Mouse (Mus musculus) kidney, embryonic 15.5 days (tissue): ENCODE measurements around the gene Zmym2. TPM values are rescaled to one million over a fixed set of nuclear protein-coding genes. Genes with fewer than 3 reads are reported as not detected.

Experiments
- ATAC-seq: fragments of 200-750 bp; cut with Nextera tagmentation; replicated peaks from 2 replicates; pipeline ENCODE4 v1.8.0; 2017; ENCODE audit warnings: moderate TSS enrichment; ENCODE audit not compliant: low FRiP score
- H3K27ac ChIP-seq: fragments of 300-500 bp; sonication (generic); 2 replicates; pipeline ENCODE4 v1.5.1; 2015; ENCODE audit warnings: mild to moderate bottlenecking, inconsistent platforms
- H3K27me3 ChIP-seq: fragments of 300-500 bp; sonication (generic); 2 replicates; pipeline ENCODE4 v1.6.1; 2015; ENCODE audit warnings: inconsistent platforms
- H3K36me3 ChIP-seq: fragments of 300-500 bp; sonication (generic); 2 replicates; pipeline ENCODE4 v1.6.1; 2015; ENCODE audit warnings: inconsistent platforms
- H3K4me1 ChIP-seq: fragments of 300-500 bp; sonication (generic); 2 replicates; pipeline ENCODE4 v1.6.1; 2015; ENCODE audit warnings: inconsistent platforms
- H3K4me2 ChIP-seq: fragments of 300-500 bp; sonication (generic); 2 replicates; pipeline ENCODE4 v1.6.1; 2015; ENCODE audit warnings: moderate library complexity, mild to moderate bottlenecking, inconsistent platforms
- H3K4me3 ChIP-seq: fragments of 300-500 bp; sonication (generic); replicated peaks from 2 replicates; pipeline ENCODE4 v1.5.1; 2015; ENCODE audit warnings: mild to moderate bottlenecking, inconsistent platforms
- H3K9ac ChIP-seq: fragments of 300-500 bp; sonication (generic); 2 replicates; pipeline ENCODE4 v1.6.1; 2015; ENCODE audit warnings: mild to moderate bottlenecking, inconsistent platforms
- H3K9me3 ChIP-seq: fragments of 300-500 bp; sonication (generic); replicated peaks from 2 replicates; pipeline ENCODE4 v1.6.1; 2016; ENCODE audit warnings: inconsistent platforms
- WGBS: fragments of 180-500 bp; shearing (Covaris S2); methylation state at CpG from one replicate; pipeline ENCODE4 v1.1.7; 2015; ENCODE audit warnings: mixed read lengths; 5-methylcytosine and 5-hydroxymethylcytosine counted together
- polyA plus RNA-seq: library from polyadenylated mRNA; unstranded; fragments of >200 nt; fragmentation: Nextera tagmentation; extraction: Ambion mirVana; gene quantifications from 2 replicates; pipeline ENCODE4 v1.2.1, GENCODE M21; 2015

The Zmym2 gene
- polyA plus RNA-seq, 1 experiment from 2014 or later, result 47.3 TPM

DNA sequence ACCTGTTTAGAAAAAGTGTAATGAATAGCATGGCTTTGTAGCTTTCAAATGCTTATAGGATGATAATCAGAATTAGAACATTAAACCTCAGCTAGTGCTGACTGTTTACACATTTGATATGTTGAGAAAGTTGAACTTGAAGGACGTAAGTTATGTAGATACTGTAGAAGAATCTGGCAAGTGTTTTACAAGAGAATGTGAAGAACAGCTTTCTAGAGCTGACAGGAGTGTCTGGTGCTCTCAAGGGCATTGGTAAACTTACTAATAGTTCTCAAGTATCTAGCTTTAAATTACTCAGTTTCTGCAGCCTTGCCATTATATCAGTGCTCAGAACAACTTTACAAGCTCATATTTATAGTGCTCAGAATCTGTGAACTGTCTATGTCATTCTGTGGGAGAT lies 53.5 kb downstream of the Zmym2 start:
- 90% methylated on average over 1 of the region's 1 CpGs for WGBS
- Histone ChIP-seq H3K27me3 (no peaks in the 10 kb centered on the region), H3K4me1 (no peaks in the 10 kb centered on the region), H3K4me3 (no peak overlapping the region), H3K9me3 (no peaks in the 10 kb centered on the region), H3K4me2 (no peak overlapping the region), H3K27ac (no peak overlapping the region), H3K9ac (no peak overlapping the region), H3K36me3 (peaks cover 67% of the 10 kb centered on the region)
- no peak for ATAC-seq

DNA sequence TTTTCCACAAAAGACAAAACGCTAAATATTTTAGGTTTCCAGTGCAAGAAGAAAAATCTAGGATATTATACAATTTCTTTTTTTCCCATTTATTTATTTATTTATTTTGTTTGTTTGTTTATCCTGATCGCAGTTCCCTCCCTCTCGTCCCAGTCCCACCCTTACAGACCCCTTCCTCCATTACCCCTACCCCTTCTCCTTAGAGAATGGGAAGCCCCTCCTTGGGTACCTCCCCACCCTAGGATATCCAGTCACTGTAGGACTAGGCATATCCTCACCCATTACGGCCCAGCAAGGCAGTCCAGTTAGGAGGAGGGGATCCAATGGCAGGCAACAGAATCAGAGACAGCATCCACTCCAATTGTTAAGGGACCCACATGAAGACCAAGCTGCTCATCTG lies 66.5 kb downstream of the Zmym2 start:
- no peak for ATAC-seq
- Histone ChIP-seq H3K4me1 (no peaks in the 10 kb centered on the region), H3K36me3 (peaks cover 74% of the 10 kb centered on the region), H3K27me3 (no peaks in the 10 kb centered on the region), H3K4me2 (no peak overlapping the region), H3K9me3 (no peaks in the 10 kb centered on the region), H3K9ac (no peak overlapping the region), H3K4me3 (no peak overlapping the region), H3K27ac (no peak overlapping the region)
- 96% methylated on average over 4 of the region's 4 CpGs for WGBS

DNA sequence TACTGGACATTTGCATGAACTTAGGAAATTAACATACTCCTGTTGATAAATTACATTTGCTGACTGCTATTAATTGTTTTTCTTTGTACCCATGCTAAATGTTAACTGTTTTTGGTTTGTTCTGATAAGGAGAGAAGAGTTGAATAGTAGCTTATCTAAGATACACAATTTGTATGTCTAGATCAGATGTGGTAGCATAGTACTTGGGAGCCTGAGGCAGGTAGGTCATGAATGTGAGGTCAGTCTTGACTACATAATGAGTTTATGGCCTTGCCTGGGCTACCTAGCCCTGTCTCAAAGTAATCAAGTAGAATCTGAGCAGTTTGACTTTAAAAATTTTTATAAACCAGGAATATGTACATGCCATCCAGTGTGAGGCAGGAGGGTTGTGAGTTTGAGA lies 67.9 kb downstream of the Zmym2 start:
- no peak overlapping the region for H3K9ac ChIP-seq
- H3K27me3 ChIP-seq, result no peaks in the 10 kb centered on the region
- H3K4me3 ChIP-seq, result no peak overlapping the region
- H3K36me3 ChIP-seq, result peaks cover 72% of the 10 kb centered on the region
- H3K4me2 ChIP-seq, result no peak overlapping the region
- H3K4me1 ChIP-seq, result no peaks in the 10 kb centered on the region
- ATAC-seq, result no peak
- no peak overlapping the region for H3K27ac ChIP-seq
- H3K9me3 ChIP-seq, result no peaks in the 10 kb centered on the region

DNA sequence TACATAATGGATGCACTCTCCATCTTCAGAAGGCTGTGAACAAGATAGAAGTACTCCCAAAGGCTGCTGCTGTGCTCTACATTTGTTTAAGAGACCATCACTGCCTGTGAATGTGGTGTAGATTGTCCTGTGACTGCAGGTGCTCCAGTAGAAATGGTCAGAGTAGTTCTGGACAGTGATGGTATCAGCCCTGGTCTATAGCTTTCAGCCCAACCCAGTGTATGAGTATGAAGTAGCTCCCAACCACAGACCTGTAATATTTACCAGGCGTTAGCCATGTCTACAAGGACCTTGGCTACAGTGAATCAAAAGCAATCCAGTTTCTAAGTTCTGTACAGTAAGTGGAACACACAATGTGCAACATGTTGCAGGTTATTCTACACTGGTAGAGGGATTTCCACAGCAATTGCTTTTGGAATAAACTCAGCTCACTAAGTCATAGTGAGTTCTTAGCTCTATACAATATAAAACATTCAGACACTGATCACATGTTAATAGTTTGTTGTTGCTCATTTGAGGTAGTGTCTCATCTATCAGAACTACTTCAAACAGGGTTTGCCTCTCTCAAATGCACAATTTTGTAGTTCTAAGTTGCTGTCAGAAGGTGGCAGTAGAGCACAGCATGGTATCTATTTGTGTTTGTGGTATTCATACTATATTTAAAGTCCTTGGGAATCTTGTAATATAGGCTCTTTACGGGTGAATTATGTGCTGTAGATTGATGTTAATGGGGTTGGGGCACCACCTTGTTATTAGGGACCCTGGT lies 77.7 kb downstream of the Zmym2 start:
- Histone ChIP-seq H3K27me3 (no peaks in the 10 kb centered on the region), H3K9ac (no peak overlapping the region), H3K4me3 (no peak overlapping the region), H3K4me1 (no peaks in the 10 kb centered on the region), H3K27ac (no peak overlapping the region), H3K9me3 (no peaks in the 10 kb centered on the region), H3K36me3 (peaks cover 41% of the 10 kb centered on the region), H3K4me2 (no peak overlapping the region)
- WGBS, result 64% methylated on average over 2 of the region's 2 CpGs
- no peak for ATAC-seq

DNA sequence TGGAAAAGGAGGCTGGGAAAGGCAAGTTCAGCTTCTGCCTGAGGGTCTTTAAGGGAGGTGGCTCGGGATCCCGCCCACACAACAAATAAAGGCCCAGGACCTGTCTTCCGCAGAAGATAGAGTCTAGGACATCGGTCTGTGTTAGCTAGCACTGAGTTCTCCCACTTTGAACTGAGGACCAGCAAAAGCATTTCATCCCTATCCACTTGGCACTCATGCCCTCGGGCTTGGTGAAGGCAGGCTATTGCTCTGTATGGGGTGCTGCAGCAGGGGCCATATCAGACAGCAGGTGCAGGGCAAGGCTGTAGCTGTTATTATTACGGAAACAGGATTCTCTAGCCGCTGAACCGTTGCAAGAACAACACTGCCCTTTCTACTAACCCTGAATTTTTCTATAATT lies 83.2 kb downstream of the Zmym2 start:
- no peaks in the 10 kb centered on the region for H3K36me3 ChIP-seq
- 58% methylated on average over 8 of the region's 8 CpGs for WGBS
- no peaks in the 10 kb centered on the region for H3K9me3 ChIP-seq
- H3K4me3 ChIP-seq, result no peak overlapping the region
- no peak overlapping the region for H3K4me2 ChIP-seq
- H3K27me3 ChIP-seq, result no peaks in the 10 kb centered on the region
- H3K9ac ChIP-seq, result no peak overlapping the region
- H3K4me1 ChIP-seq, result peaks cover 8% of the 10 kb centered on the region
- H3K27ac ChIP-seq, result no peak overlapping the region
- peak; percentile 62 for ATAC-seq

DNA sequence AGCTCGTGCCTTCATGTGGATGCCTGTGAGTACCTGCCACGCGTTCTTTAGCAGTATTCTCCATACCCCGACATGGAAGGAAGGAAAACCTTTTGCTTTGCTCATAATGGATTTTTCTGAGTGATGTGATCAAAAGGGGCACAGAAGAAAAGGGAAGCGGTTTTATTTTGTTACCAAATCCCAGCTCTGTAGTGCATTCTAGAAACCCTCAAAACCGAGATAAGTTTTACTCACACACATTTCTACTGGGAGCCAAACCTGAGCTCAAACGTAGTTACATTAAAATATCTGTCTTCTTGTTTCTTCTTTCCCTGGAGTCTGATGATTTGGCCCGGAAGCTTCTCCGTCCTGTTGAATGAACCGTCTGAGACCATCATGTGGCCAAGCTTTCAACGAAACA lies 83.7 kb downstream of the Zmym2 start:
- no peak overlapping the region for H3K27ac ChIP-seq
- no peak overlapping the region for H3K4me3 ChIP-seq
- H3K4me2 ChIP-seq, result no peak overlapping the region
- peaks cover 8% of the 10 kb centered on the region for H3K4me1 ChIP-seq
- H3K36me3 ChIP-seq, result no peaks in the 10 kb centered on the region
- no peak overlapping the region for H3K9ac ChIP-seq
- no peaks in the 10 kb centered on the region for H3K27me3 ChIP-seq
- no peaks in the 10 kb centered on the region for H3K9me3 ChIP-seq
- ATAC-seq, result no peak
- 74% methylated on average over 11 of the region's 11 CpGs for WGBS

DNA sequence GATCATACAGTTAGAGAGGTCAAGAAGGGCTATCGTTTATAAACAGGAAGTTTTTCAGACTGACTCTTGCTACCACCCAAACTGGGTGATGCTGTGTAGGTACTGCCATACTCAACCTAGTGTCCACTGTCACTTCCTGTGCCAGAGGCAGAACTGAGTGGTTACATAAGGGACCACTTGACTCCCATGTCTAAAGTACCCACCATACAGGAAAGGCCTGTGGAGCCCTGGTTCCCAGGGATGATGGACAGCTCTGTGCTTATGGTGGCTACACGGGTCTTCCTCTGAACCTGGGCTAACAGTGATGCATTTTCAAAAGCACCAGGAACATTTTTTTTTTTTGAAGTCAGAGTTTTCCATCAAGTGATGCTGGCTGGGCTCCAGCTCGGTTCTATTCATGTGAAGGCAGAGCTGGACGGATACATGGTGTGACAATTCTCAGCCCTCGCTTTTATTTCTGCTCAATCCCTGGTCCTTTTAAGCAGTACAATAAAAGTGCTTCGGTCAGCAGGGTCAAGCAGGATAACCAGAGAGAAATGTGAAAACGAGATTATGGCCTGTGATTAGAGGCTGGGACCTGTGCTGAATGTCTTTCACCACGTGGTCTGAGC lies 91.7 kb downstream of the Zmym2 start:
- Histone ChIP-seq H3K9me3 (no peaks in the 10 kb centered on the region), H3K27me3 (no peaks in the 10 kb centered on the region), H3K4me2 (no peak overlapping the region), H3K4me3 (no peak overlapping the region), H3K36me3 (no peaks in the 10 kb centered on the region), H3K27ac (no peak overlapping the region), H3K9ac (no peak overlapping the region), H3K4me1 (no peaks in the 10 kb centered on the region)
- no peak for ATAC-seq
- 50% methylated on average over 8 of the region's 8 CpGs for WGBS

DNA sequence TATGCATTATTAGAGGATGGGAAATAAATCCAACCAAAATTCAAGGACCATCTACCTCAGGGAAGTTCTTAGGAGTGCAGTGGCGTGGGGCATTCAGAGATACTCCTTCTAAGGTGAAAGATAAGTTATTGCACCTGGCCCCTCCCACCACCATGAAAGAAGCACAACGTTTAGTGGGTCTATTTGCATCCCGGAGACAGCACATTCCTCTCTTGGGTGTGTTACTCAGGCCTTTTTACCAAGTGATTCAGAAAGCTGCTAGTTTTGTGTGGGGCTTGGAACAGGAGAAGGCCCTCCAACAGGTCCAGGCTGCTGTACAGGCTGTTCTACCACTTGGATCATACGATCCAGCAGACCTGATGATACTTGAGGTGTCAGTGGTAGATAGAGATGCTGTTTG lies 102.2 kb downstream of the Zmym2 start:
- Histone ChIP-seq H3K27ac (no peak overlapping the region), H3K9ac (no peak overlapping the region), H3K4me2 (no peak overlapping the region), H3K4me3 (no peak overlapping the region), H3K9me3 (no peaks in the 10 kb centered on the region), H3K27me3 (no peaks in the 10 kb centered on the region), H3K4me1 (no peaks in the 10 kb centered on the region), H3K36me3 (no peaks in the 10 kb centered on the region)
- 71% methylated on average over 4 of the region's 4 CpGs for WGBS
- no peak for ATAC-seq

Other genes with a start within 250 kb of the Zmym2 start
- 34.7 and 36.5 TPM in 2 replicates for gene Mphosph8, start 218.4 kb upstream of the Zmym2 start, polyA plus RNA-seq
- gene Pspc1, start 108.3 kb upstream of the Zmym2 start, polyA plus RNA-seq, result 36.1 and 39.7 TPM in 2 replicates
- 32.5 and 33.5 TPM in 2 replicates for gene Zmym5, start 74.9 kb upstream of the Zmym2 start, polyA plus RNA-seq
- 13.1 and 15.1 TPM in 2 replicates for gene Gja3, start 171.4 kb downstream of the Zmym2 start, polyA plus RNA-seq
- 4.5 and 5.1 TPM in 2 replicates for gene Gjb2, start 218.0 kb downstream of the Zmym2 start, polyA plus RNA-seq
- not detected in 2 replicates for gene Gm4491, start 229.2 kb downstream of the Zmym2 start, polyA plus RNA-seq
- gene Gjb6, start 247.0 kb downstream of the Zmym2 start, polyA plus RNA-seq, result 0.44 and 0.52 TPM in 2 replicates